Mouse (Mus musculus): ENCODE measurements around the gene Lrrc3b.

DNA sequence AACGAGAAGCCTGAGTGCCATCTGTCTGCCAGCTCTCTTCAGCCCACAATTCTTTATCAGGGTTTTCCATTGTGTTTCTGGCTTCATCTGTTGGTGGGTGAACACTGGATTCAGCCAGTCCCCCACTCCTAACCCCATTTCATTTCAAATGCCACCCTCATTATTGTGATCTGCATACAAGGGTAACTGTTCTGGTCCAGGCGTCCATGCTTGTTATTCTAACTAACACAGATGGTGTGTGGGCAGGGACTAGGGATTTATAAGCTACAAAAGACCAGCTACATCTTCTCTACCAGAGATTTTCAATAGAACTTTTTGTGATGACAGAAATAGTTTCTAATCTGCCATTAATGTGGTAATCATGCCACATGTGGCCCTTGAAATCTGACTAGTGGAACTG is 130.2 kb downstream of the Lrrc3b start:
- TF ChIP-seq CTCF (IDR thresholded peaks at IDR 0.05; ENCODE audit: borderline replicate concordance, insufficient read depth, low read depth, low read length) (no peak), POLR2A (IDR thresholded peaks at IDR 0.05; ENCODE audit: borderline replicate concordance, insufficient read depth, low read length) (no peak)
